Mouse (Mus musculus) inflammation-experienced regulatory T-cells (primary cell): Measurements from ENCODE around the gene Dnajc13. TPM values are rescaled to one million over a fixed set of nuclear protein-coding genes. Genes with fewer than 3 reads are reported as not detected.

Experiments used
- polyA plus RNA-seq, 2 experiments: library from polyadenylated mRNA; unstranded; fragments of 100-300 nt; shearing (Covaris generic); gene quantifications; one replicate each; pipeline ENCODE4 v1.2.1; 2017

The Dnajc13 gene
- 10 to 100 TPM; 38.0 to 48.8 TPM for polyA plus RNA-seq

GRCm38 (mm10) chr9:104262823-104263352, at the start of gene Dnajc13:
Dnajc13 (minus strand) TSS chr9:104262930.

DNA sequence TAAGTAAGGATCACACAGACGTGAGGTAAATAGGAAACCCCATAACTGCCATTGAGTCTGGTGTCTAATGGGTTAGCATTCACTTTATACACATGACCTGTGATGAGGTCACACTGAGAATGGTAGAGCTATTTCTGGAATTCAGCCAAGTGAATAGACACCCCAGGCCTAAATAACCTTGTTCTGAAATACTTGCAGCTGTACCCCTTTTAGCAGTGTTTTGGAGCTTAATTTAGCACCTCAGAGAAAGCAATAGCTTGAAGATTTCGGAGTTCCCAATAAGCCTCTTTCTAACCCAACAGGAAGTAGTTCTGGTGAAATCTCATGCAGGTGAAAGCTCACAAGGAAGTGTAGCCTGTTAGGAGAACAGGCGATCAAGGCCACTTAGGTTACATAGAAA, 135.9 kb downstream of the Dnajc13 start, which contains the start of gene Ackr4:
Ackr4 (minus strand) TSS at position 101 of the 400 bp plus-strand sequence.

Other genes starting within 250 kb of the Dnajc13 start
- not detected for gene Gm28305, start 222.3 kb downstream of the Dnajc13 start, polyA plus RNA-seq
- gene Uba5, start 199.8 kb downstream of the Dnajc13 start, polyA plus RNA-seq: 10 to 100 TPM; 42.7 to 48.4 TPM
- gene Acad11, start 199.6 kb downstream of the Dnajc13 start, polyA plus RNA-seq: 10 to 100 TPM; 10.6 to 13.1 TPM
- 1 to 10 TPM; 1.3 to 1.4 TPM for gene Ackr4, start 136.0 kb downstream of the Dnajc13 start, polyA plus RNA-seq
- 10 to 100 TPM in 1 of 2 experiments, 1 to 10 TPM in 1; 2.1 to 11.1 TPM for gene Acpp, start 74.8 kb upstream of the Dnajc13 start, polyA plus RNA-seq